8 mouse cellular contexts compared by ENCODE assay signal in genomic region chr10:122845471-122845870, GRCm38 (mm10).
A peak's percentile ranks its signal among the peaks of the same experiment; 100 is the strongest.
DNase-seq lines count a peak whose midpoint lies in the region; ATAC-seq and TF ChIP-seq lines count a peak whose summit lies in the region.

No protein-coding gene starts in this region.

- no peak for DNase-seq in lung, postnatal 14 days
- peak; percentile 82 for DNase-seq in cerebellum, postnatal 10 days
- no peak for DNase-seq in spleen, postnatal 10 days (ENCODE audit: low spot score in 2 of 2)
- DNase-seq in left cerebral cortex, postnatal 36 days (ENCODE audit: low spot score in 2 of 2) = no peak

- no peak for ATAC-seq in lung, embryonic 16.5 days (ENCODE audit: low read depth)
- no peak for ATAC-seq in heart, embryonic 12.5 days (ENCODE audit: insufficient number of reproducible peaks, low FRiP score)
- no peak; the same call in 1 of the 2 replicates for ATAC-seq in neural tube, embryonic 15.5 days (ENCODE audit: low FRiP score)
- no peak for ATAC-seq in intestine, postnatal 0 days

- no peaks in the 10 kb centered on the region for H3K36me3 ChIP-seq in lung, embryonic 16.5 days (ENCODE audit: control insufficient read depth, insufficient read depth, low read length)
- no peaks in the 10 kb centered on the region for H3K36me3 ChIP-seq in heart, embryonic 12.5 days
- no peaks in the 10 kb centered on the region for H3K36me3 ChIP-seq in neural tube, embryonic 15.5 days
- H3K36me3 ChIP-seq in intestine, postnatal 0 days (ENCODE audit: control insufficient read depth, insufficient read depth) = no peaks in the 10 kb centered on the region

- TF ChIP-seq CTCF in intestine, postnatal 0 days (IDR thresholded peaks at IDR 0.05; ENCODE audit: low read depth) = no peak

- intact Hi-C loops in left cerebral cortex, postnatal 36 days (cut with DNase I) = no loop called here

- H3K9me3 ChIP-seq in lung, embryonic 16.5 days (ENCODE audit: control insufficient read depth, low read length) = 0 out of 2 replicates have a peak, but pooled peaks cover 4% of the 10 kb centered on the region
- H3K9me3 ChIP-seq in heart, embryonic 12.5 days (replicated peaks) = 0 out of 2 replicates have a peak, but pooled peaks cover 10% of the 10 kb centered on the region
- H3K9me3 ChIP-seq in neural tube, embryonic 15.5 days (replicated peaks) = peaks cover 6% of the 10 kb centered on the region; the same call in 1 of the 2 replicates
- peaks cover 4% of the 10 kb centered on the region; the same call in 1 of the 2 replicates for H3K9me3 ChIP-seq in intestine, postnatal 0 days (ENCODE audit: control insufficient read depth)

- 50% methylated on average over 7 of the region's 7 CpGs for WGBS in lung, embryonic 16.5 days
- 37% methylated on average over 7 of the region's 7 CpGs for WGBS in heart, embryonic 12.5 days
- WGBS in neural tube, embryonic 15.5 days = 40% methylated on average over 7 of the region's 7 CpGs
- 64% methylated on average over 7 of the region's 7 CpGs for WGBS in intestine, postnatal 0 days

- H3K4me1 ChIP-seq in lung, embryonic 16.5 days (replicated peaks; ENCODE audit: control insufficient read depth, insufficient read depth, low read length) = peaks cover 4% of the 10 kb centered on the region; the same call in 1 of the 2 replicates
- H3K4me1 ChIP-seq in heart, embryonic 12.5 days (replicated peaks) = peaks cover 38% of the 10 kb centered on the region
- H3K4me1 ChIP-seq in neural tube, embryonic 15.5 days = peaks cover 11% of the 10 kb centered on the region; the same call in 1 of the 2 replicates
- H3K4me1 ChIP-seq in intestine, postnatal 0 days (replicated peaks; ENCODE audit: control insufficient read depth, insufficient read depth, low read length) = no peaks in the 10 kb centered on the region

- no peak overlapping the region for H3K4me3 ChIP-seq in lung, embryonic 16.5 days (ENCODE audit: low read length)
- H3K4me3 ChIP-seq in heart, embryonic 12.5 days = no peak overlapping the region
- H3K4me3 ChIP-seq in neural tube, embryonic 15.5 days (replicated peaks) = no peak overlapping the region
- H3K4me3 ChIP-seq in intestine, postnatal 0 days (ENCODE audit: low read depth, low read length) = no peak overlapping the region

- H3K27me3 ChIP-seq in lung, embryonic 16.5 days (ENCODE audit: control insufficient read depth, insufficient read depth, low read depth, low read length) = no peaks in the 10 kb centered on the region
- H3K27me3 ChIP-seq in heart, embryonic 12.5 days (replicated peaks) = no peaks in the 10 kb centered on the region
- H3K27me3 ChIP-seq in neural tube, embryonic 15.5 days (replicated peaks) = no peaks in the 10 kb centered on the region
- H3K27me3 ChIP-seq in intestine, postnatal 0 days (replicated peaks; ENCODE audit: control insufficient read depth, insufficient read depth, low read length) = no peaks in the 10 kb centered on the region

- 0 out of 2 replicates have a peak overlapping the region, but pooled peaks have one; percentile 26 for H3K9ac ChIP-seq in lung, embryonic 16.5 days (ENCODE audit: low read length)
- H3K9ac ChIP-seq in heart, embryonic 12.5 days = no peak overlapping the region
- H3K9ac ChIP-seq in neural tube, embryonic 15.5 days (replicated peaks) = no peak overlapping the region
- no peak overlapping the region for H3K9ac ChIP-seq in intestine, postnatal 0 days (ENCODE audit: low read depth, low read length)

- H3K4me2 ChIP-seq in lung, embryonic 16.5 days (ENCODE audit: low read depth, low read length) = no peak overlapping the region
- peak overlapping the region; percentile 36 for H3K4me2 ChIP-seq in heart, embryonic 12.5 days
- H3K4me2 ChIP-seq in neural tube, embryonic 15.5 days = no peak overlapping the region
- H3K4me2 ChIP-seq in intestine, postnatal 0 days (replicated peaks; ENCODE audit: low read depth) = no peak overlapping the region

- no peak overlapping the region for H3K27ac ChIP-seq in lung, embryonic 16.5 days (ENCODE audit: low read length)
- H3K27ac ChIP-seq in heart, embryonic 12.5 days (ENCODE audit: poor library complexity, severe bottlenecking) = peak overlapping the region; percentile 53; the same call in 1 of the 2 replicates
- peak overlapping the region; percentile 33; the same call in 1 of the 2 replicates for H3K27ac ChIP-seq in neural tube, embryonic 15.5 days (replicated peaks)
- H3K27ac ChIP-seq in intestine, postnatal 0 days (ENCODE audit: low read depth, low read length) = no peak overlapping the region

Comparison
In these comparisons a context has a peak if more than half of its experiments do, and no peak if none do; other contexts are left out.
1. H3K27ac ChIP-seq: peak in heart, embryonic 12.5 days (single experiment) and neural tube, embryonic 15.5 days (single experiment); none in lung, embryonic 16.5 days (single experiment) and intestine, postnatal 0 days (single experiment).
2. DNase-seq: peak in cerebellum, postnatal 10 days (2 of 2); none in lung, postnatal 14 days (single experiment), spleen, postnatal 10 days (0 of 2) and left cerebral cortex, postnatal 36 days (0 of 2).